Mouse (Mus musculus) heart, embryonic 13.5 days (tissue): ENCODE measurements around the gene Pikfyve. TPM values are rescaled to one million over a fixed set of nuclear protein-coding genes. Genes with fewer than 3 reads are reported as not detected.
A peak's percentile ranks its signal among the peaks of the same experiment; 100 is the strongest.

Experiments used
- ATAC-seq: fragments of 200-750 bp; cut with Nextera tagmentation; 2 replicates; pipeline ENCODE4 v1.8.0; 2017; ENCODE audit warnings: moderate TSS enrichment; ENCODE audit not compliant: insufficient number of reproducible peaks, low FRiP score, low TSS enrichment; ENCODE audit errors: extremely low read depth
- H3K27ac ChIP-seq: fragments of 300-500 bp; sonication (generic); replicated peaks from 2 replicates; pipeline ENCODE4 v1.5.1; 2015; ENCODE audit warnings: moderate library complexity, mild to moderate bottlenecking, inconsistent platforms
- H3K27me3 ChIP-seq: fragments of 300-500 bp; sonication (generic); replicated peaks from 2 replicates; pipeline ENCODE4 v1.6.1; 2015; ENCODE audit warnings: mild to moderate bottlenecking, inconsistent platforms
- H3K36me3 ChIP-seq: fragments of 300-500 bp; sonication (generic); 2 replicates; pipeline ENCODE4 v1.6.1; 2015; ENCODE audit warnings: mild to moderate bottlenecking, inconsistent platforms
- H3K4me1 ChIP-seq: fragments of 300-500 bp; sonication (generic); 2 replicates; pipeline ENCODE4 v1.6.1; 2015; ENCODE audit warnings: inconsistent platforms
- H3K4me2 ChIP-seq: fragments of 300-500 bp; sonication (generic); 2 replicates; pipeline ENCODE4 v1.6.1; 2015; ENCODE audit warnings: inconsistent platforms, mild to moderate bottlenecking, moderate library complexity
- H3K4me3 ChIP-seq: fragments of 300-500 bp; sonication (generic); 2 replicates; pipeline ENCODE4 v1.5.1; 2015; ENCODE audit warnings: moderate library complexity, mild to moderate bottlenecking, inconsistent platforms
- H3K9ac ChIP-seq: fragments of 300-500 bp; sonication (generic); 2 replicates; pipeline ENCODE4 v1.6.1; 2015; ENCODE audit warnings: inconsistent platforms, mild to moderate bottlenecking, moderate library complexity
- H3K9me3 ChIP-seq: fragments of 300-500 bp; sonication (generic); 2 replicates; pipeline ENCODE4 v1.6.1; 2016; ENCODE audit warnings: inconsistent platforms
- WGBS: fragments of 180-500 bp; shearing (Covaris S2); methylation state at CpG from one replicate; pipeline ENCODE4 v1.1.7; 2015; ENCODE audit warnings: mixed read lengths; 5-methylcytosine and 5-hydroxymethylcytosine counted together
- polyA plus RNA-seq: library from polyadenylated mRNA; unstranded; fragments of >200 nt; fragmentation: Nextera tagmentation; extraction: Ambion mirVana; gene quantifications from 2 replicates; pipeline ENCODE4 v1.2.1, GENCODE M21; 2015

Pikfyve gene
- 5.0 and 5.8 TPM in 2 replicates for polyA plus RNA-seq

DNA sequence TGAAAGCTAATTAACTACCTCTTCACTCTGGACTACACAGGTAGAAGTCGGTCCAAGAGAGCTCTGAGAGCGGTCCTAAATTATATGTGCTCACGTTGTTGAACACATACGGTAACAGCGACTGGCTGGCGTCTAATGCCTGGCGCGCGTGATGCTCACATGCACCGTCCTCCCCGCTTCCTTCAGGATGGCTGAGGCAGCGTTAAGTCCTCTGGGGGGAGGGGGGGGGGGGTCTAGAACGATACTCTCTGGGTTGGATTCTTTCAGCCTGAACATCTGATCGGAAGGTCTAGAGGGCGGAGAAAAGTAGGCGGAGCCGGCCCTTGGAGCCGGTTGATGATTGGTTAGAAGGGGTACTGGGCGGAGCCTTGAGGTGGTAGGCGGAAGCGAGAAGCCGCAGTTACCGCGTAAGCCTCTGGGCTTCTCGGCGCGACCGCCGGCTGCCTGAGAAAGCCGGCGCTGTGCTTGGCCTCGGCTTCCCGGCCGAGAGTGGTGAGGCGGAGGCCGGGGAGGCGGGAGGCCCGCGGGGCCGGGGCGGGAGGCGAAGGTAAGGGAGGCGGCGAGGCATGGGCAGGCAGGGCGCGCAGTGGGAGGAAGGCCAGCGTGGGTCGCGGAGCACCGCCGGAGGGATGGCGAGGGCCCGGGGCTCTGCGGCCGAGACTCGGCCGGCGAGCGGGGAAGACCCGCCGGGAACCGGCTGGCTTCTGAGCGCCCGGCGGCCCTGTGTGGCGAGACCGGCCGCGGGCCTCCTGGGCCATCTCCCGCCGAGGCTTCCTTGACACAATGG, at the start of gene Pikfyve, which contains the start of gene Idh1:
TSS of gene Pikfyve (plus strand) at position 397 of the 787 bp plus-strand sequence.
TSS of gene Idh1 (minus strand) at position 214 of the 787 bp plus-strand sequence.
- H3K9me3 ChIP-seq, result no peaks in the 10 kb centered on the region
- ATAC-seq, result peak; percentile 100
- H3K4me1 ChIP-seq, result peaks cover 16% of the 10 kb centered on the region
- H3K4me2 ChIP-seq, result peak within 1 kb of the TSS; percentile 94
- peak within 1 kb of the TSS; percentile 85 for H3K4me3 ChIP-seq
- H3K36me3 ChIP-seq, result peaks cover 6% of the 10 kb centered on the region; the same call in 1 of the 2 replicates
- H3K9ac ChIP-seq, result peak within 1 kb of the TSS; percentile 90
- WGBS, result under 1% methylated on average over 65 of the region's 71 CpGs
- H3K27me3 ChIP-seq, result no peaks in the 10 kb centered on the region
- H3K27ac ChIP-seq, result peak within 1 kb of the TSS; percentile 80

DNA sequence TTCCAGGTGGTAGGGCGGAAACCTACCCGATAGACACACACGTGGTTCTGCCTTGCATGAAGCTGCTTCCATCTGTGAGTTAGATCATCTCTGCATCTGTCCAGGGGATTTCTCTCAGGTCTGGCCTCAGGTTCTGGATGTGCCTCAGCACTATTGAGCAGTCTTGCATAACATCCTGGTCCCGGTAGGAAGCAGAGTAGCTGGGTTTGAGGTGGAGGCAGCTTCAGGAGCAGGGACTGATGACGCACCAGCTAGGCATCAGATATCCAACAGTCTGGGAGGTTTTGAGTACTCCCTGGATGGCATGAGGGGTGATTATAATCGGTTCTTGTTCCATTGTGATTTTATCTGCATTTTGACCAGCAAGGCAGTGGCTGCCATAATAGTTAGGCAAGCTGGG, 48.9 kb upstream of the Pikfyve start:
- no peak overlapping the region for H3K4me2 ChIP-seq
- H3K4me3 ChIP-seq, result no peak overlapping the region
- 0 out of 2 replicates have a peak, but pooled peaks cover 6% of the 10 kb centered on the region for H3K9me3 ChIP-seq
- H3K36me3 ChIP-seq, result no peaks in the 10 kb centered on the region
- no peak for ATAC-seq
- H3K9ac ChIP-seq, result no peak overlapping the region
- 74% methylated on average over 6 of the region's 6 CpGs for WGBS
- no peaks in the 10 kb centered on the region for H3K27me3 ChIP-seq
- no peaks in the 10 kb centered on the region for H3K4me1 ChIP-seq
- no peak overlapping the region for H3K27ac ChIP-seq

GRCm38 (mm10) chr1:65144783-65145182, 41.7 kb upstream of the Pikfyve start:
- Histone ChIP-seq H3K27me3 (no peaks in the 10 kb centered on the region), H3K4me2 (no peak overlapping the region), H3K4me1 (no peaks in the 10 kb centered on the region), H3K9ac (no peak overlapping the region), H3K27ac (no peak overlapping the region), H3K4me3 (no peak overlapping the region), H3K36me3 (no peaks in the 10 kb centered on the region), H3K9me3 (0 out of 2 replicates have a peak, but pooled peaks cover 6% of the 10 kb centered on the region)
- WGBS, result 78% methylated on average over 2 of the region's 2 CpGs
- no peak for ATAC-seq

DNA sequence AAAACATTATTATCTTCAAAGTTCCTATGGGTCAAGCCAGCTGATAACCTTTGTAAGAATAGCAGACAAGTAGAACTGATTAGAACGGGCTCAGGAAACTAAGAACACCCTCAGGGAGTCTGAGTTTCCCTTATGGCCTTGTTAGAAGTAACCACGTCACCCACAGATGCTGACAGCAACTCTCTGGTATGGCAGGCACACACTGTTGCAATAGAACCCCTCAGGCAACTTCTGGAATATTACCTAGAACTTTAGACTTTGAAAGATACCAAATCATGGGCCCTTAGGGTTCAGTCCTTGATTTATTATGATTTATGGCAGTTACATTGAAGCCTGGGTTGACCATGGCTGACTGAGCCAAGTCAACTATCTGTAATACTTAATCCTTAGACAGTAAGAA, 39.9 kb upstream of the Pikfyve start:
- Histone ChIP-seq H3K4me3 (no peak overlapping the region), H3K36me3 (no peaks in the 10 kb centered on the region), H3K9me3 (0 out of 2 replicates have a peak, but pooled peaks cover 6% of the 10 kb centered on the region), H3K9ac (no peak overlapping the region), H3K4me2 (no peak overlapping the region), H3K4me1 (no peaks in the 10 kb centered on the region), H3K27ac (no peak overlapping the region), H3K27me3 (no peaks in the 10 kb centered on the region)
- WGBS, result 19% methylated on average over 2 of the region's 2 CpGs
- ATAC-seq, result no peak

GRCm38 (mm10) chr1:65147326-65147725, 39.2 kb upstream of the Pikfyve start:
- no peak overlapping the region for H3K4me3 ChIP-seq
- no peaks in the 10 kb centered on the region for H3K27me3 ChIP-seq
- no peak for ATAC-seq
- 0 out of 2 replicates have a peak, but pooled peaks cover 3% of the 10 kb centered on the region for H3K9me3 ChIP-seq
- H3K4me2 ChIP-seq, result no peak overlapping the region
- H3K9ac ChIP-seq, result no peak overlapping the region
- no peaks in the 10 kb centered on the region for H3K4me1 ChIP-seq
- H3K27ac ChIP-seq, result no peak overlapping the region
- WGBS, result 88% methylated on average over 5 of the region's 5 CpGs
- H3K36me3 ChIP-seq, result no peaks in the 10 kb centered on the region

DNA sequence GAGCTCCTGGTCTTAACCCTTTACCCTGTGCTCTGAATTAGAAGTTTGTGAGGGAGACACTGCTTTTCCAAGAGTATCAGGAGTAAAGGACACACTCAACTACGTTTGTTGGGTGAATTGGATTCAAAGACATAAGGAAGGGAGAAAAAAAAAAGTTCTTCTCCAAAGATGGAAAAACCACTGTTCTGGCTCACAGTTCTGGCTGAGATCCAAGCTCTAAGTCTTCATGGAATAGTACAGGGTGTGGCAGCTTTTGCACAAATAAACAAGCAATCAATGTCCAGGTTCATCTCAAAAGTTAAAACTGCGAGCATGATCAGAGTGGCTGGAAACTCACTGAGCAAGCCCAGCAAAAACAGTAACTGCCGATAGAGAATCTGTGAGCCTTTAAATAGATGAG, 38.5 kb upstream of the Pikfyve start:
- no peak for ATAC-seq
- 63% methylated on average over 3 of the region's 3 CpGs for WGBS

GRCm38 (mm10) chr1:65154814-65155213, 31.7 kb upstream of the Pikfyve start:
- no peaks in the 10 kb centered on the region for H3K4me1 ChIP-seq
- peaks cover 27% of the 10 kb centered on the region for H3K36me3 ChIP-seq
- no peak overlapping the region for H3K9ac ChIP-seq
- no peak overlapping the region for H3K4me2 ChIP-seq
- no peaks in the 10 kb centered on the region for H3K9me3 ChIP-seq
- H3K27ac ChIP-seq, result no peak overlapping the region
- H3K27me3 ChIP-seq, result no peaks in the 10 kb centered on the region
- no peak for ATAC-seq
- no peak overlapping the region for H3K4me3 ChIP-seq

More for the DNA sequence above, 38.5 kb upstream of the Pikfyve start:
- Histone ChIP-seq H3K4me2 (no peak overlapping the region), H3K4me3 (no peak overlapping the region), H3K9me3 (no peaks in the 10 kb centered on the region), H3K9ac (no peak overlapping the region), H3K36me3 (no peaks in the 10 kb centered on the region), H3K27ac (no peak overlapping the region), H3K4me1 (no peaks in the 10 kb centered on the region), H3K27me3 (no peaks in the 10 kb centered on the region)

GRCm38 (mm10) chr1:65156111-65156510, 30.4 kb upstream of the Pikfyve start:
- no peak overlapping the region for H3K27ac ChIP-seq
- H3K4me2 ChIP-seq, result no peak overlapping the region
- no peak overlapping the region for H3K4me3 ChIP-seq
- H3K4me1 ChIP-seq, result no peaks in the 10 kb centered on the region
- 83% methylated on average over 5 of the region's 5 CpGs for WGBS
- H3K9me3 ChIP-seq, result no peaks in the 10 kb centered on the region
- no peak for ATAC-seq
- no peak overlapping the region for H3K9ac ChIP-seq
- H3K36me3 ChIP-seq, result peaks cover 40% of the 10 kb centered on the region
- no peaks in the 10 kb centered on the region for H3K27me3 ChIP-seq

- Histone ChIP-seq H3K4me2 (no peak overlapping the region), H3K4me1 (peaks cover 5% of the 10 kb centered on the region; the same call in 1 of the 2 replicates), H3K9me3 (no peaks in the 10 kb centered on the region), H3K36me3 (peaks cover 95% of the 10 kb centered on the region), H3K27me3 (no peaks in the 10 kb centered on the region), H3K4me3 (no peak overlapping the region), H3K27ac (no peak overlapping the region), H3K9ac (no peak overlapping the region)
- ATAC-seq, result no peak
- WGBS, result 92% methylated on average over 1 of the region's 1 CpGs
Observed at GRCm38 (mm10) chr1:65162210-65162609, 24.3 kb upstream of the Pikfyve start.

- 80% methylated on average over 1 of the region's 1 CpGs for WGBS
- no peak overlapping the region for H3K9ac ChIP-seq
- H3K9me3 ChIP-seq, result no peaks in the 10 kb centered on the region
- H3K36me3 ChIP-seq, result peaks cover 96% of the 10 kb centered on the region
- no peak overlapping the region for H3K4me3 ChIP-seq
- no peak overlapping the region for H3K4me2 ChIP-seq
- peaks cover 5% of the 10 kb centered on the region; the same call in 1 of the 2 replicates for H3K4me1 ChIP-seq
- no peaks in the 10 kb centered on the region for H3K27me3 ChIP-seq
- no peak for ATAC-seq
- no peak overlapping the region for H3K27ac ChIP-seq
Observed at GRCm38 (mm10) chr1:65167496-65167895, 19.0 kb upstream of the Pikfyve start.

- Histone ChIP-seq H3K4me3 (no peak overlapping the region), H3K4me1 (peaks cover 5% of the 10 kb centered on the region; the same call in 1 of the 2 replicates), H3K27me3 (no peaks in the 10 kb centered on the region), H3K36me3 (peaks cover 95% of the 10 kb centered on the region), H3K4me2 (no peak overlapping the region), H3K9ac (no peak overlapping the region), H3K9me3 (no peaks in the 10 kb centered on the region), H3K27ac (no peak overlapping the region)
- WGBS, result 85% methylated on average over 7 of the region's 7 CpGs
- no peak for ATAC-seq
Observed at GRCm38 (mm10) chr1:65169536-65169935, 16.9 kb upstream of the Pikfyve start.

- Histone ChIP-seq H3K36me3 (peaks cover 94% of the 10 kb centered on the region), H3K4me3 (no peak overlapping the region), H3K4me2 (no peak overlapping the region), H3K27ac (no peak overlapping the region), H3K27me3 (no peaks in the 10 kb centered on the region), H3K9me3 (no peaks in the 10 kb centered on the region), H3K4me1 (peaks cover 5% of the 10 kb centered on the region; the same call in 1 of the 2 replicates), H3K9ac (no peak overlapping the region)
- ATAC-seq, result no peak
- whole genome bisulfite sequencing, result 71% methylated on average over 5 of the region's 5 CpGs
Observed at GRCm38 (mm10) chr1:65169947-65170346, 16.5 kb upstream of the Pikfyve start.
